Mouse (Mus musculus): Measurements from ENCODE around the gene Nup54. TPM values are rescaled to one million over a fixed set of nuclear protein-coding genes. Genes with fewer than 3 reads are reported as not detected.

Gene Nup54
- polyA plus RNA-seq, 1 experiment from 2014 or later = 60.2 TPM

DNA sequence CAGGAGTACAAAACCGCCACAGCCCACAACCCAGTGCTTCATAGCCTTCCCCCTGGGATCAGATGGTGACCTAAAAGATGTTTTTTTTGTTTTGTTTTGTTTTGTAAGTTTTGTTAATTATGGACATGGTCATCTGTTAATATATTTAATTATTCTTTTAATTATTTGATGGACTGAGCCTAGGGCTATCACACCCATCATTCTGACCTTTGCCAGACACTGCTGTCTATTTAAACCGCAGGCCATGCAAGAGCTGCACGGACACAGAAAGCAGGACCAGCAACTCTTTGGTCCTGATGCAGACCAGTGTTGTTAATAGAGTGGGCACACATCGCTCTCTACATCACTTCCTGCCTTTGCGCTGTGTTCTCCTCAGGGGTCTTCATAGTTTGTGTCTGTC lies 24.5 kb downstream of the Nup54 start:
- Histone ChIP-seq H3K36me3 (peaks cover 16% of the 10 kb centered on the region), H3K27ac (no peak overlapping the region), H3K4me3 (no peak overlapping the region), H3K4me2 (replicated peaks) (no peak overlapping the region), H3K9ac (no peak overlapping the region), H3K9me3 (no peaks in the 10 kb centered on the region), H3K4me1 (no peaks in the 10 kb centered on the region), H3K27me3 (no peaks in the 10 kb centered on the region)
- 80% methylated on average over 5 of the region's 5 CpGs for WGBS
- ATAC-seq (ENCODE audit: low FRiP score, low read depth) = no peak

DNA sequence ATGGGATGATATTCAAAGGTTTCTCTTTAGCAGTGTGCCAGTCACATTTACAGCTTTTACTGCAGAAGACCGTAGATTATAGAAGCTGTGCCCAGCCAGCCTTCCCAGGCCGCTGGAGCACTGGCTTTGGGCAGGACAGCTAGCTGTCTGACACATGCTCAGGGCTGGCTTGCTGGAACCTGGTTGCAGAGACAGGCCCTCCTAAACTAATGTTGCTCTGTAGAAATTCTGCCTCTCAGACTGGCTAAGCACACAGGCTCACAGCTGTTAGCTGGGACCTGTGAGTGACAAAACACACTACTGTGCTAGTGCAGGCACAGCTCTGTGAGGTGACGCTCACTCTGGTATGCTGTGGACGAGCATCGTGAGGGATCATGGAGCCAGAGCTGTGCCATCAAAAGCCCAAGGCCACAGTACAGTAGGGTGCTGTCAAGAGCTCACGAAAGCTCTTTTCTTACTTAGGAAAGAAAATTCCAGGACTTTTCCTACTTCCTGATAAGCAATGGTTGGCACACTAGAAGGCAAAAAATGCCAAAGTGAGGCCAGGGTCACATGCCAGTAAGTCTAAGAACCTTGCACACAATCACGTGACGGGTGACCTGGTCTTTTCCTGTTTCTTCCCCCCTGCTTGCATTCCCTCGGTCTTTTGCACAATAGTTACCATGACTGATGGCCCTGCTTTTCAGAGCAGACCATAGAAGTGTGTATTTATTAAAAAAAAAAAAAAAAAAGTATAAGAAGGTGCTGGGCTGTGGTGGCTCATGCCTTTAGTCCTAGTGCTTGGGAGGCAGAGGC lies 25.5 kb downstream of the Nup54 start:
- Histone ChIP-seq H3K4me3 (no peak overlapping the region), H3K9me3 (no peaks in the 10 kb centered on the region), H3K27ac (no peak overlapping the region), H3K4me1 (no peaks in the 10 kb centered on the region; the same call in 1 of the 2 replicates), H3K9ac (no peak overlapping the region), H3K4me2 (replicated peaks) (no peak overlapping the region), H3K27me3 (no peaks in the 10 kb centered on the region), H3K36me3 (peaks cover 9% of the 10 kb centered on the region)
- ATAC-seq (ENCODE audit: low FRiP score, low read depth) = no peak
- WGBS = 74% methylated on average over 9 of the region's 9 CpGs

DNA sequence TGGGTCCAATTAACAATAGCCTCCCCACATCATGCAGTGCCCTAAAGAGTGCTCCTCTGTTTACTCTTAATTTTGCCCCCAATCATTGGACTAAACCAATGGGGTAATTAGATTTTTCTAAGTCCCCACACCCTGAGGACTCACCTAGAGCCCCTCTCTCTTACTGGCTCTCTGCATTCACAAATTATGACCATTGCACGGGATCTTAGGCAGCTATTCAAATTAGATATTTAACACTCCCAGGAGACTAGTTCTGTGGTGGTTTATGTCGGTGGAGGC lies 30.7 kb downstream of the Nup54 start:
- ATAC-seq (ENCODE audit: low FRiP score, low read depth) = no peak
- Histone ChIP-seq H3K27ac (no peak overlapping the region), H3K4me3 (no peak overlapping the region)

DNA sequence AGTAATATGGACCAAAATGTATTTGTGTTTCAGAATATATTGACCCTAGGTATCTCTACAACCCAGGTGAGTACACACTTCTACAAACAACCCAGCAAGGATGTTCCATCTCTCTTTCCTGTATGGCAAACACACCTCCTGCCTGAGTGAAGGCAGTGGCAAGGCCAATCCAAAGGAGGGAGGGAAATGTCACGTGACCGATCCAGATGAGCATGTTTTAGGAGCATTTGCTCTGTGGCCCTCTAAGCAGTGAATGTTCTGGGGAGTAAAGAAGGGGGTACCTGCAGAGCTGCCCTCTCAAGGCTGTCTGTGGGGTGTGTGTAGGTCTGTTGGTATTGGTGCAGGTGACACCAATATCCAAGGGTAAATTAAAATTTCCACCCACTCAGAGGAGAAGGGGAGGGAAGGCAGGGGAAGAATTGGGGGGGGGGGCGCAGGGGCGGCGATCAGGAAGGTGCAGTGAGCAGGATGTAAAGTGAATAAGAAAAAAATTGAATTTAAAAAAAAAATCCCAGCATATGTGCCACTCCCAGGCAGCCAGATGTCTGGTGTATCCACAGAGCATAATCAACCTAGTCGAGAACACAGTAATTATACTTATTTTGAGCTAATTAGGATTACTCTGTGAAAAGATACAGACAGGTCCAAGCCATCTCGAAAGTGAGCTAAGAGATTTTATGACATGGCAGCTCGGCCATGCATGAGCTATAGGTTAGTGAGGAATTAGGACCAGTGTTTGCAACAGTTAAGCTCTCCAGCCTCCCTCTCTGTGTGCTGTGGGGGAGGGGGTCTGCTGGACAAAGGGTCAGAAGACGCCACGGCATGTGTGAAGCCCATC lies 31.2 kb downstream of the Nup54 start:
- Histone ChIP-seq H3K9me3 (no peaks in the 10 kb centered on the region), H3K9ac (no peak overlapping the region), H3K27me3 (no peaks in the 10 kb centered on the region), H3K4me1 (peaks cover 11% of the 10 kb centered on the region), H3K36me3 (no peaks in the 10 kb centered on the region), H3K4me3 (no peak overlapping the region), H3K4me2 (replicated peaks) (0 out of 2 replicates have a peak overlapping the region, but pooled peaks have one; percentile 7), H3K27ac (no peak overlapping the region)
- peak; percentile 59; the same call in 1 of the 2 replicates for ATAC-seq (ENCODE audit: low FRiP score, low read depth)
- 35% methylated on average over 10 of the region's 10 CpGs for WGBS

More for the DNA sequence above, 30.7 kb downstream of the Nup54 start:
- Histone ChIP-seq H3K4me1 (peaks cover 11% of the 10 kb centered on the region), H3K27me3 (no peaks in the 10 kb centered on the region), H3K9ac (no peak overlapping the region), H3K9me3 (no peaks in the 10 kb centered on the region), H3K36me3 (no peaks in the 10 kb centered on the region), H3K4me2 (replicated peaks) (0 out of 2 replicates have a peak overlapping the region, but pooled peaks have one; percentile 7)
- 12% methylated on average over 2 of the region's 2 CpGs for WGBS

DNA sequence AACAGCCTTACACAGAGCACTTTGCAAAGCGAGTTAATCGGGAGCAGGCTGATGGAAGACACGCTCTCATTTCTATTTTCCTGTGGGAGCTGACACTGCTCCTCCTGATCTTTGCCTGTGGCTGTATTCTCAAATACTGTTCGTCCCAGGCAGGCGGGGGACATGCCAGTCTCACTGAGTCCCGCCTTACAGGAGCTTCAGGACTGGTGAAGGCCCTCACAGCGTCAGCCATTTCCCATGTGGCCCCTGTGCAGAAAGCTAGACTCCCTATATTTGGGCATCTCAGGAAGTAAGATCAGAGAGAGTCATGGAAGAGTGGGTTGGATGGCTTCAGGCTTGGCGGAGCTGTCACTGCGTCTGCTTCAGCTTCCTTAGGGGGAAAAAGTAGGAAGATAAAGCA lies 32.2 kb downstream of the Nup54 start:
- Histone ChIP-seq H3K27me3 (no peaks in the 10 kb centered on the region), H3K4me2 (replicated peaks) (no peak overlapping the region), H3K36me3 (no peaks in the 10 kb centered on the region), H3K9me3 (no peaks in the 10 kb centered on the region), H3K27ac (no peak overlapping the region), H3K9ac (no peak overlapping the region), H3K4me1 (peaks cover 11% of the 10 kb centered on the region), H3K4me3 (no peak overlapping the region)
- ATAC-seq (ENCODE audit: low FRiP score, low read depth) = no peak
- 80% methylated on average over 9 of the region's 9 CpGs for WGBS

DNA sequence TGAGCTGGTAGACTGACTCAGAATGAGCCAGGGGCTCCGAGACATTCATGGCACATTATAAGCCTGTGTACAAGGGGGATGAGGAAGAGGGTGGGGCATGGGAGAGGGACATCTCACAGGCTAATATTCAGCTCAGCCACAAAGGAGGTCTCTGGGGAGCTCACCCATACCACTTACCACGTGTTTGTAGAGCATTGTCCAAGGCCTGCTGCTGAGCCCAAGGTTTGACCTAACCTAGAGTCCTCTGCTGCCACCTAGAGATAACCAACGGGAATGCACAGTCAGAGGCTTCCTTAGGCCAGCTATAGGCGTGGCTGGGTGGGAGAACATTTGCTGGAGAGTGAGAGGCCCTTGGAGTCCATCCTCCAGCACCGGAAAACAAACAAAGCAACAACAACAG lies 36.9 kb downstream of the Nup54 start:
- Histone ChIP-seq H3K36me3 (no peaks in the 10 kb centered on the region), H3K4me2 (replicated peaks) (no peak overlapping the region), H3K27ac (no peak overlapping the region), H3K4me1 (no peaks in the 10 kb centered on the region), H3K4me3 (no peak overlapping the region), H3K9ac (no peak overlapping the region), H3K9me3 (no peaks in the 10 kb centered on the region), H3K27me3 (peaks cover 10% of the 10 kb centered on the region)
- ATAC-seq (ENCODE audit: low FRiP score, low read depth) = peak; percentile 86; the same call in 1 of the 2 replicates
- WGBS = 24% methylated on average over 5 of the region's 5 CpGs

DNA sequence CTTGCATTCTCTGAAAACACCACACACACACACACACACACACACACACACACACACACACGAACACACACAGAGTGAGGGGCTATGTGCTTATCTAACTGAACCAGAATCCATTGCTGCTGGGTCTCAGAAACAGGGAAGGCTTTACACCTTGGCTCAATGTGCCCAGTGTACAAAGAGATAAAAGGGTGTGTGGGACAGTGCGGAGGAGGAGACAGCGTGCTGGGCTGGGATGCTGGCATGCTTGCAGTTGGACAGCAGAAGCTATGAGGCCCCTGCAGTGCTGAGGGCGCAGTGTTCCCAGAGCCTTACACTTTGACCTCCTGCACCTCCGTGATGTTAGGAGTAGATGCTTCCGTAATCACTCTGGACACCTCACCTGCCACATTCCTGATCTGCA lies 38.5 kb downstream of the Nup54 start:
- H3K9ac ChIP-seq = no peak overlapping the region
- no peaks in the 10 kb centered on the region for H3K9me3 ChIP-seq
- H3K4me2 ChIP-seq (replicated peaks) = no peak overlapping the region
- H3K36me3 ChIP-seq = no peaks in the 10 kb centered on the region
- ATAC-seq (ENCODE audit: low FRiP score, low read depth) = no peak
- peaks cover 27% of the 10 kb centered on the region for H3K27me3 ChIP-seq
- 90% methylated on average over 6 of the region's 6 CpGs for whole genome bisulfite sequencing
- H3K4me3 ChIP-seq = no peak overlapping the region
- no peak overlapping the region for H3K27ac ChIP-seq
- H3K4me1 ChIP-seq = no peaks in the 10 kb centered on the region

DNA sequence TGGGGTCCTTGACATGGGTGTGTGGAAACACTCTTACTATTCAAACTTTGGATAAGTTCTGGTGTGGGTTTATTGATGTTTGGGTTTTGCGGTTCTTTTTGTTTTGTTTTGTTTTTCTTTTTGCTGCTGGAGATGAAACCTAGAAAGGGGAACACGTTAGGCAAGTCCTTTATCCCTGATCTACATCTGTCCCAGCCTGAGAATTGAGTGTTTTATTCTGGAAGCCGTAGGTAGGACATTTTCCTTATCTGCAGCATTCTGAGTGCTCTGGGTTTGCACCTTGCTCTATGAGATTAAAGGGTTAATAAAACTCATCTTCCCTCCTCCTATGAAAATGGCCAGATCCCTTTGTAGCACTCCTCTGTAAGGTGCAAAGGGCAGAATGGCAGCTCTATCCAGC lies 39.3 kb downstream of the Nup54 start:
- Histone ChIP-seq H3K4me2 (replicated peaks) (no peak overlapping the region), H3K4me3 (no peak overlapping the region), H3K4me1 (no peaks in the 10 kb centered on the region), H3K9me3 (no peaks in the 10 kb centered on the region), H3K27ac (no peak overlapping the region), H3K9ac (no peak overlapping the region), H3K36me3 (no peaks in the 10 kb centered on the region), H3K27me3 (peaks cover 34% of the 10 kb centered on the region)
- WGBS = 83% methylated on average over 3 of the region's 3 CpGs
- no peak for ATAC-seq (ENCODE audit: low FRiP score, low read depth)

DNA sequence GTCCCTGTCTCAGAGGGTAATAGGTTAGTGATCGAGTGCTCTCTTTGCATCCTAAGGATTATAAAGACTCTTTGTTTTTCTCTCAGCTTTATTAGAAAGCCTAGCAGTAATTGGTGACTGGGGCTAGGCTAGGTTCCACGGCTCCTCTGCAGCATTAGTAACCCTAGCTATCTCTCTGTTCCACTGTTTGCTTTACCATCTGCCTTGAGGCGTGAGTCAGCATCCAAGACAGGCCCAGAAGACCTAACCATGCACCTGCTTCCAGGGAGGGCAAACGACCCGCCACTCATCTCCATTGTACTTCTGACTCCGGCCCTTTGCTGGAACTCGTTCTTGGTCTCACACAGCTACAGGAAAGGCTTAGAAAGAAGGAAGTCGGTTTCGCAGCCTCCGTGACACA lies 41.2 kb downstream of the Nup54 start:
- H3K4me2 ChIP-seq (replicated peaks) = no peak overlapping the region
- ATAC-seq (ENCODE audit: low FRiP score, low read depth) = no peak
- H3K9me3 ChIP-seq = no peaks in the 10 kb centered on the region
- H3K36me3 ChIP-seq = no peaks in the 10 kb centered on the region
- no peak overlapping the region for H3K9ac ChIP-seq
- no peak overlapping the region for H3K4me3 ChIP-seq
- H3K4me1 ChIP-seq = peaks cover 10% of the 10 kb centered on the region; the same call in 1 of the 2 replicates
- no peak overlapping the region for H3K27ac ChIP-seq
- H3K27me3 ChIP-seq = peaks cover 44% of the 10 kb centered on the region
- 67% methylated on average over 10 of the region's 10 CpGs for WGBS

DNA sequence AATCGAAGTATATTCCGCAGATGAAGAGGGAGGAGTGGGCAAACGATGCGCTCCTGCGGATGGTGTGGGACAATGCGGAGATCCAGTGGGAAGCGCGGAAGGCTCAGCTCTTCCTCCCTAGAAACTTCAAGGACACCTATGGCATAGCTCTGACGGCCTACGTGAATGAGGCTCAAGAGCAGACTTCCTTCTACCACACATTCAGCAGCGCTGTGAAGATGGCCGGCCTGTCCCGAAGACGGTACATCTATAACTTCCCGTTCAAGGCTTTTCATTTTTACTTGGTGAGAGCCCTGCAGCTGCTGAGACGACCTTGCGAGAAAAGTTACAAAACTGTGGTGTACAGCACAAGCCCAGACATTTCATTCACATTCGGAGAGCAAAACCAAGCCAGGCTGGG lies 42.5 kb downstream of the Nup54 start:
- peak overlapping the region; percentile 55 for H3K4me2 ChIP-seq (replicated peaks)
- no peak overlapping the region for H3K27ac ChIP-seq
- no peak overlapping the region for H3K9ac ChIP-seq
- peaks cover 44% of the 10 kb centered on the region for H3K27me3 ChIP-seq
- ATAC-seq (ENCODE audit: low FRiP score, low read depth) = no peak
- H3K36me3 ChIP-seq = no peaks in the 10 kb centered on the region
- H3K9me3 ChIP-seq = no peaks in the 10 kb centered on the region
- peaks cover 12% of the 10 kb centered on the region; the same call in 1 of the 2 replicates for H3K4me1 ChIP-seq
- peak overlapping the region; percentile 21 for H3K4me3 ChIP-seq
- WGBS = 43% methylated on average over 18 of the region's 18 CpGs

DNA sequence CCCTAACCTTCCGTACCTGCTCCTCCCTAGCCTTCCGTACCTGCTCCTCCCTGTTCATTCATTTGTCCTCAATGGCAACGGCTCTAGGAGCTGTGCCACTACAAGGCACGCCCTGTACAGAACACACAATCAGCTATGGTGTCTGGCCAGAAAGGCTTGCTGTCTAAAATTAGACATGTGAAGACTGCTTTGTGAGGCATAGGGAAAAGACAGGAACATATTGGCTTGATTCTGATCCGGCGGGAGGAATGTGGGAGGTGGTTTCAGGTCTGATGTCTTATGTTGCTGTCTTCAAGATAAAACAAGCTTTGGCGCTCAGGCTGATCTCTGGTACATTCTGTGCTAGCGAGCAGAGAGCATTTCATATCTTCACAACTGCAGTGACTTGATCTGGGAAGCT lies 44.4 kb downstream of the Nup54 start:
- Histone ChIP-seq H3K4me2 (replicated peaks) (no peak overlapping the region), H3K4me3 (no peak overlapping the region), H3K9ac (no peak overlapping the region), H3K27ac (no peak overlapping the region), H3K27me3 (peaks cover 44% of the 10 kb centered on the region), H3K4me1 (peaks cover 12% of the 10 kb centered on the region; the same call in 1 of the 2 replicates), H3K9me3 (no peaks in the 10 kb centered on the region), H3K36me3 (no peaks in the 10 kb centered on the region)
- 81% methylated on average over 8 of the region's 8 CpGs for WGBS
- ATAC-seq (ENCODE audit: low FRiP score, low read depth) = no peak

DNA sequence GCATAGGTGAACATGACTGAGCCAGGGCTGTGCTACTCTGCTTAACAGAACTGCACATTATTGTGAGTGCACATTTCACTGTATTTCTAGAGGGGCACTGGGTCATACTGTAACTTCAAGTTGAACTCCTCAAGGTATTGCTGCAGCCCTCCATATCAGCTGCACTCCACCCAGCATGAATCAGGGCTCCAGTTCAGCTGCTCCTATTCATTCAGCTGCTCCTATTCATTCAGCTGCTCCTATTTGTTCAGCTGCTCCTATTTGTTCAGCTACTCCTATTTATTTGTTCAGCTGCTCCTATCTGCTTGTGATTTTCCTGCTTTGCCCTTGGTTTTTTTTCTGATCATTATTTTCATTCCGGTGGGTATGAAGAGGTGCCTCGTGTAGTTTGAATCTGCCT lies 45.0 kb downstream of the Nup54 start:
- no peak overlapping the region for H3K4me2 ChIP-seq (replicated peaks)
- H3K9me3 ChIP-seq = no peaks in the 10 kb centered on the region
- ATAC-seq (ENCODE audit: low FRiP score, low read depth) = no peak
- H3K36me3 ChIP-seq = no peaks in the 10 kb centered on the region
- WGBS = 85% methylated on average over 2 of the region's 2 CpGs
- H3K4me3 ChIP-seq = no peak overlapping the region
- H3K27me3 ChIP-seq = peaks cover 44% of the 10 kb centered on the region
- peaks cover 12% of the 10 kb centered on the region; the same call in 1 of the 2 replicates for H3K4me1 ChIP-seq
- H3K9ac ChIP-seq = no peak overlapping the region
- no peak overlapping the region for H3K27ac ChIP-seq

Measured in limb, embryonic 13.5 days (tissue).